21 mouse cellular contexts compared by ENCODE assay signal in the genomic region with DNA sequence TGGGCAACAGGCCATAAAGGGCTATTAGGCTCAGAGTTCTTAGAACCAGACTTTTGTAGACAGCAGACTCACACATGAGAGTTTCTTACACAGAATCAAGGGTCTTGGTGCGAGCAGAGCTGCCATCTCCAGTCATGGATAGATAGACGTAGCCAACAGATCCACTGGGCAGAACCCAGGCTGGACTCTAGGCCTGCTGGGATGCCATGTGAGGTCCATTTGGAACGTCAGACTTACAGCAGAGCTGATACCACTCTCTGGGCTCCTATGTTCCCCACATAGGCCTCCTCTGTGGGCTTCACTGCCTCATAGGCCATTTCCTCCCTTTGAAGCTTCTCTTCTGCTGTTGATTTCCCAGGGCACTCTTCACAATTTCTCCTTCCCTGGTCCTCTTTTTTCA. TPM values are rescaled to one million over a fixed set of nuclear protein-coding genes. Genes with fewer than 3 reads are reported as not detected.
A peak's percentile ranks its signal among the peaks of the same experiment; 100 is the strongest.
DNase-seq lines count a peak whose midpoint lies in the region.
"Had no signal": no experiment of that assay in that cellular context is flagged by ENCODE, and none has a peak within 500 bp of the region (broad histone marks: within the 10 kb centered on the region; RNA-seq: fewer than 3 reads in every experiment).

No protein-coding gene starts in this region.

- 0 out of 2 replicates have a peak, but pooled peaks cover 3% of the 10 kb centered on the region for H3K9me3 ChIP-seq in heart, embryonic 10.5 days
- H3K9me3 ChIP-seq: embryonic facial prominence, embryonic 13.5 days had no signal

- H3K4me3 ChIP-seq in heart, embryonic 10.5 days, result no peak overlapping the region
- H3K4me3 ChIP-seq: embryonic facial prominence, embryonic 13.5 days; embryonic facial prominence, embryonic 15.5 days; erythroblast, embryonic 14.5 days; forebrain, embryonic 10.5 days; forebrain, embryonic 12.5 days had no signal

- WGBS in heart, embryonic 10.5 days, result 75% methylated on average over 3 of the region's 3 CpGs

- intact Hi-C loops in heart, postnatal 10 days (cut with DNase I), result no loop called here

- no peaks in the 10 kb centered on the region for H3K4me1 ChIP-seq in heart, embryonic 10.5 days
- H3K4me1 ChIP-seq: embryonic facial prominence, embryonic 13.5 days; embryonic facial prominence, embryonic 15.5 days; forebrain, embryonic 10.5 days; forebrain, embryonic 12.5 days had no signal

- H3K36me3 ChIP-seq in heart, embryonic 10.5 days, result no peaks in the 10 kb centered on the region
- H3K36me3 ChIP-seq: embryonic facial prominence, embryonic 13.5 days; embryonic facial prominence, embryonic 15.5 days; forebrain, embryonic 10.5 days; forebrain, embryonic 12.5 days had no signal

- no peak overlapping the region for H3K27ac ChIP-seq in heart, embryonic 10.5 days
- H3K27ac ChIP-seq: embryonic facial prominence, embryonic 13.5 days; embryonic facial prominence, embryonic 15.5 days; forebrain, embryonic 10.5 days; forebrain, embryonic 12.5 days had no signal

- peak; percentile 56 for DNase-seq in heart, embryonic 10.5 days (ENCODE audit: low spot score)
- DNase-seq in heart, postnatal 10 days, result no peak
- peak; percentile 22 for DNase-seq in testis, postnatal 10 days (ENCODE audit: low spot score)
- DNase-seq in testis, postnatal 14 days (ENCODE audit: low spot score), result no peak
- no peak for DNase-seq in layer of hippocampus, postnatal 25 days (ENCODE audit: extremely low spot score in 1 of 2, low spot score in 1 of 2)
- DNase-seq: adrenal gland, adult 2 months; adrenal gland, postnatal 10 days; adrenal gland, postnatal 25 days; cerebellum, adult 11 months; cerebellum, adult 18-20 months; cerebellum, adult 8-10 months; cerebellum, adult 9-11 months; cerebellum, postnatal 36 days; embryo, embryonic 11 days had no signal

- H3K27me3 ChIP-seq in heart, embryonic 10.5 days (ENCODE audit: insufficient read depth, poor library complexity, severe bottlenecking), result no peaks in the 10 kb centered on the region
- H3K27me3 ChIP-seq: embryonic facial prominence, embryonic 13.5 days; embryonic facial prominence, embryonic 15.5 days; forebrain, embryonic 12.5 days had no signal

RNA-seq across cellular contexts. Expression of a gene that starts 27.7 kb away (rescaled TPM):
- polyA plus RNA-seq in heart, embryonic 10.5 days (2016; fragmentation: Nextera tagmentation; extraction: Ambion mirVana), result 17.1 and 18.2 TPM in 2 replicates
- 100 to 1,000 TPM; 186 to 200 TPM for total RNA-seq in heart, postnatal 10 days (2021)
- 10 to 100 TPM; 16.6 to 19.7 TPM for total RNA-seq in layer of hippocampus, postnatal 25 days (2021)
- total RNA-seq: common myeloid progenitor, adult 5-6 weeks; MEL had no signal
- polyA plus RNA-seq: erythroblast, embryonic 14.5 days had no signal

Comparison
In these comparisons a context has a peak if more than half of its experiments do, and no peak if none do; other contexts are left out.
1. DNase-seq: peak in heart, embryonic 10.5 days (single experiment) and testis, postnatal 10 days (single experiment); none in heart, postnatal 10 days (0 of 2), testis, postnatal 14 days (single experiment) and layer of hippocampus, postnatal 25 days (0 of 2).
2. RNA of a gene that starts 27.7 kb away (total RNA-seq): 186 to 200 TPM in heart, postnatal 10 days; 16.6 to 19.7 TPM in layer of hippocampus, postnatal 25 days; every median in the first group is over 4 times any median in the second.